Mouse (Mus musculus): ENCODE measurements around the gene Gm20388. TPM values are rescaled to one million over a fixed set of nuclear protein-coding genes. Genes with fewer than 3 reads are reported as not detected.

The Gm20388 gene
- polyA plus RNA-seq, 1 experiment from 2014 or later: not detected

- Histone ChIP-seq H3K4me1 (ENCODE audit: control insufficient read depth, insufficient read depth, low read length) (no peaks in the 10 kb centered on the region), H3K9ac (ENCODE audit: low read length) (no peak overlapping the region), H3K36me3 (ENCODE audit: control insufficient read depth, insufficient read depth, low read length) (peaks cover 18% of the 10 kb centered on the region), H3K27ac (ENCODE audit: low read depth, low read length) (no peak overlapping the region), H3K4me2 (no peak overlapping the region), H3K27me3 (ENCODE audit: control insufficient read depth, insufficient read depth, low read length) (no peaks in the 10 kb centered on the region), H3K9me3 (ENCODE audit: control insufficient read depth, low read length) (no peaks in the 10 kb centered on the region), H3K4me3 (ENCODE audit: low read depth, low read length) (no peak overlapping the region)
- ATAC-seq (ENCODE audit: low FRiP score) (no peak), DNase-seq (ENCODE audit: low spot score, missing footprints) (no peak)
- 93% methylated on average over 10 of the region's 10 CpGs for WGBS
These were observed 33.0 kb downstream of the Gm20388 start for GRCm38 (mm10) chr8:119943616-119944015.

DNA sequence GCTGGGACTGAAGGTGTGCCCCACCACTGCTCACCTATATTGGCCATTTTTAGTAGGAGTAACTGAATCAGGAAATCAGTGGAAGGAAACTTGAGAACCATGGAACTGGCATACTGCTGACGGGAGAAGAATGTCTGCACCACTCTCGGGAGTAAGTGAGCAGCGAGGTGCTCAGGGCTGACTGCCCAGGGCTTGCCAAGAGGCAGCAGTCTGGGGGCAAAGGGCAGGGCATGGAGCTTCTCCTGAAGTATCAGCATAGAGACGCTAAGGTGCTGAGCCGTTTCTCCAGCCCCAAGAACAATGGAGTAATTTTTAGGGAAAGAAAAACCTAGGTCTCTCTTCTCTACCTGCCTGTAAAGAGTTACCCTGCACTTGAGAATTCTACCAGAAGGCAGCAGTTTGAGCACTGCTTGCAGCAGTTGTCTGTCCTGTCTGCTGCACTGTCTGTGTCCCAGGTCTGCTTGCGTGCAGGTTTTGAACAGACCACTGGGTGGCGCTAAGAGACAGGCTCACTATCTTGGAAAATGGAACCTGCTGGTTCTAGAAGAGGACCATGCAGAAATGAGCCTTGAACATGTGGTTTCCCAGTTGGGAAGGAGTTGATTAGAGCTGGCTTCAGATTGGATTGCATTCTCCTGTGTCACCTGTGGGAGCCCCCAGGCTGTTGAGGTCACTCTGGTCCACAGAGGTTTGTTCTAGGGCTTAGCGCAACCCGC, 33.6 kb downstream of the Gm20388 start:
- ATAC-seq (ENCODE audit: low FRiP score): peak; percentile 48; the same call in 1 of the 2 replicates
- peak; percentile 96 for DNase-seq (ENCODE audit: low spot score, missing footprints)
- Histone ChIP-seq H3K4me2 (no peak overlapping the region), H3K36me3 (ENCODE audit: control insufficient read depth, insufficient read depth, low read length) (peaks cover 18% of the 10 kb centered on the region), H3K4me3 (ENCODE audit: low read depth, low read length) (no peak overlapping the region), H3K4me1 (ENCODE audit: control insufficient read depth, insufficient read depth, low read length) (no peaks in the 10 kb centered on the region), H3K27ac (ENCODE audit: low read depth, low read length) (no peak overlapping the region), H3K27me3 (ENCODE audit: control insufficient read depth, insufficient read depth, low read length) (no peaks in the 10 kb centered on the region), H3K9me3 (ENCODE audit: control insufficient read depth, low read length) (no peaks in the 10 kb centered on the region), H3K9ac (ENCODE audit: low read length) (no peak overlapping the region)
- 64% methylated on average over 9 of the region's 9 CpGs for WGBS

- H3K36me3 ChIP-seq (ENCODE audit: control insufficient read depth, insufficient read depth, low read length): peaks cover 21% of the 10 kb centered on the region
- DNase-seq (ENCODE audit: low spot score, missing footprints) (no peak), ATAC-seq (ENCODE audit: low FRiP score) (no peak)
- 83% methylated on average over 8 of the region's 8 CpGs for WGBS
- no peaks in the 10 kb centered on the region for H3K4me1 ChIP-seq (ENCODE audit: control insufficient read depth, insufficient read depth, low read length)
- H3K9me3 ChIP-seq (ENCODE audit: control insufficient read depth, low read length): no peaks in the 10 kb centered on the region
- H3K27me3 ChIP-seq (ENCODE audit: control insufficient read depth, insufficient read depth, low read length): no peaks in the 10 kb centered on the region
- H3K9ac ChIP-seq (ENCODE audit: low read length): no peak overlapping the region
- no peak overlapping the region for H3K4me2 ChIP-seq
- no peak overlapping the region for H3K27ac ChIP-seq (ENCODE audit: low read depth, low read length)
- H3K4me3 ChIP-seq (ENCODE audit: low read depth, low read length): no peak overlapping the region
These were observed 35.8 kb downstream of the Gm20388 start for GRCm38 (mm10) chr8:119946326-119946865.

DNA sequence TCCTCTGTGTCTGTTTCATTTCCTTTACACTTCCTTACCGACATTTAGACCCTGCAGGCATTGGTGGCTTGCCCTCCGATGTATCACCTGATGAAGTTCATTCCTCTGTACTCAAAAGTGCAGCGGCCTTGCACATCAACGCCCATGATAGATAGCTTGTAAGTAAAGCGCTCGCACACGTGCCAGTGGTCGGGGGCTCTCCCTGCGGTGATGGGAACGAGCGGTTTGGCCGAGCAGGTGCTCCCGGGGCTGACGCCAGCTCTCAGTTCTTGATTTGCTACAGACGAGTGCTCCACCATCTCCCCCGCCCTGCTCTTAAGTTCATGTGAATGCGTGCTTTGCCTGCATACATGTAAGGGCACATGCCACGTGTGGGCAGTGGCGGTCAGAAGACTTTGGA, 37.0 kb downstream of the Gm20388 start:
- Histone ChIP-seq H3K4me1 (ENCODE audit: control insufficient read depth, insufficient read depth, low read length) (no peaks in the 10 kb centered on the region), H3K4me2 (no peak overlapping the region), H3K4me3 (ENCODE audit: low read depth, low read length) (no peak overlapping the region), H3K36me3 (ENCODE audit: control insufficient read depth, insufficient read depth, low read length) (peaks cover 23% of the 10 kb centered on the region), H3K9me3 (ENCODE audit: control insufficient read depth, low read length) (no peaks in the 10 kb centered on the region), H3K27ac (ENCODE audit: low read depth, low read length) (no peak overlapping the region), H3K27me3 (ENCODE audit: control insufficient read depth, insufficient read depth, low read length) (no peaks in the 10 kb centered on the region), H3K9ac (ENCODE audit: low read length) (no peak overlapping the region)
- no peak for ATAC-seq (ENCODE audit: low FRiP score)
- 92% methylated on average over 19 of the region's 19 CpGs for WGBS
- DNase-seq (ENCODE audit: low spot score, missing footprints): no peak

GRCm38 (mm10) chr8:119948340-119948739, 37.7 kb downstream of the Gm20388 start:
- 86% methylated on average over 15 of the region's 15 CpGs for WGBS
- ATAC-seq (ENCODE audit: low FRiP score) (no peak), DNase-seq (ENCODE audit: low spot score, missing footprints) (no peak)
- Histone ChIP-seq H3K9me3 (ENCODE audit: control insufficient read depth, low read length) (no peaks in the 10 kb centered on the region), H3K4me3 (ENCODE audit: low read depth, low read length) (no peak overlapping the region), H3K4me1 (ENCODE audit: control insufficient read depth, insufficient read depth, low read length) (no peaks in the 10 kb centered on the region), H3K9ac (ENCODE audit: low read length) (no peak overlapping the region), H3K27me3 (ENCODE audit: control insufficient read depth, insufficient read depth, low read length) (no peaks in the 10 kb centered on the region), H3K4me2 (no peak overlapping the region), H3K36me3 (ENCODE audit: control insufficient read depth, insufficient read depth, low read length) (peaks cover 27% of the 10 kb centered on the region), H3K27ac (ENCODE audit: low read depth, low read length) (no peak overlapping the region)

DNA sequence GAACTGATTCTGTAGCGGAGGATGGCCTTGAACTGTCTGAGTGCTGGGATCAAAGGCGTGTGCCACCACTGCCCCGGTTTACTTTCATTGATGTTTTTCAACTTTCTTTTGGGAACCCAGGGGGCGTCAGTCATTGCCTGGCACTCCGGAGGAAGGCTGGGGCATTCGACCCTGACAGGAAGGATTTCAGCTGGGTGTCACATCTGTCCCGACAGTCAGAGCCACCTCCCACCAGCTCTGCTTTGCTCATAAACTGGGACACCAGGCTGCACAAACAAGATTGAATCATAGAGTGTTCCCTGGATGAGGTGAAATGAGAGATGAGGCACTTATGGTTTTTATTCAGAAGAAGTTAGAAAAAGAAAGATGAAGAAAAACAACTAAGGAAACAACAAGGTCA, 41.6 kb downstream of the Gm20388 start:
- no peak overlapping the region for H3K4me2 ChIP-seq
- H3K9ac ChIP-seq (ENCODE audit: low read length): no peak overlapping the region
- DNase-seq (ENCODE audit: low spot score, missing footprints) (no peak), ATAC-seq (ENCODE audit: low FRiP score) (no peak)
- H3K27me3 ChIP-seq (ENCODE audit: control insufficient read depth, insufficient read depth, low read length): no peaks in the 10 kb centered on the region
- H3K9me3 ChIP-seq (ENCODE audit: control insufficient read depth, low read length): no peaks in the 10 kb centered on the region
- H3K4me3 ChIP-seq (ENCODE audit: low read depth, low read length): no peak overlapping the region
- peaks cover 47% of the 10 kb centered on the region for H3K36me3 ChIP-seq (ENCODE audit: control insufficient read depth, insufficient read depth, low read length)
- WGBS: 75% methylated on average over 7 of the region's 7 CpGs
- no peaks in the 10 kb centered on the region for H3K4me1 ChIP-seq (ENCODE audit: control insufficient read depth, insufficient read depth, low read length)
- H3K27ac ChIP-seq (ENCODE audit: low read depth, low read length): no peak overlapping the region

DNA sequence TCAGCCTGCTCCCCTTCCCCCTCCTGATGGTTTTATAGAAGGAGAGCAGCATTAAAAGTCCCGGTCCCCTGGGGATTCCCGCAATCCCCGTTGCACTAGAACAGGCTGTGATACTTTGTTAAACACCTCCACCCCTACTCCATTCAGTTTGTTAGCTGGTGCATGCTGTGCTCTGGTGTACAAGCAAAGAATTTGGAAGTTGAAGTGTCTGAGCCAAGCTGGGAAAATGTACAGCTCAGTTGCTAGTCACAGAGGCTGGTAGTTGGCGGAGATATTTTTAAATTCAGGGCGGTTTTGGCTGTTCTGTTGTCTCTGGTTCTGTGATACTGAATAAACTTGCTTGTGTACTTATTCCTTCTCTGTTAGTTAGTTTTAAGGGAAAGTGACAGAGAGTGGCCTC, 42.1 kb downstream of the Gm20388 start:
- no peaks in the 10 kb centered on the region for H3K9me3 ChIP-seq (ENCODE audit: control insufficient read depth, low read length)
- 79% methylated on average over 5 of the region's 5 CpGs for WGBS
- DNase-seq (ENCODE audit: low spot score, missing footprints): no peak
- H3K27ac ChIP-seq (ENCODE audit: low read depth, low read length): no peak overlapping the region
- H3K27me3 ChIP-seq (ENCODE audit: control insufficient read depth, insufficient read depth, low read length): no peaks in the 10 kb centered on the region
- no peak overlapping the region for H3K4me2 ChIP-seq
- ATAC-seq (ENCODE audit: low FRiP score): no peak
- H3K4me3 ChIP-seq (ENCODE audit: low read depth, low read length): no peak overlapping the region
- H3K4me1 ChIP-seq (ENCODE audit: control insufficient read depth, insufficient read depth, low read length): no peaks in the 10 kb centered on the region
- H3K9ac ChIP-seq (ENCODE audit: low read length): no peak overlapping the region
- peaks cover 50% of the 10 kb centered on the region for H3K36me3 ChIP-seq (ENCODE audit: control insufficient read depth, insufficient read depth, low read length)

DNA sequence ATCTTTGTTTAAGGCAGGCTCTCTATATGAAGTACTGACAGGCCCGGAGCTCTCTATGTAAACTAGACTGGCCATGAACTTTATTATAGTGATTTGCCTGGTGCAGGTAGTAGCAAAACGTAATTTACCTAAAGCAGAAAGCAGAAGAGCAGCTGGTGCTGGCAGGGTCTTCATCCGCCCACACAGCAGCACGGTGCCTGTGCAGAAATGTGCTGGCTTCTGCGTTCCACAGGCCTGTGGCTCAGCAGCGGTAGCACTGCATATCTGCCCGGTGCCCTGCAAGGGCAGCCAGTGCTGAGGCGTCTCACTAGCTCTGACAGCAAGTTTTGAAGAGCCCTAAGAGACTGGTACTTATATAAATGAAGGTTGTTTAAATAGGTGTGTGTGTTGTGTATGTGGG, 44.7 kb downstream of the Gm20388 start:
- DNase-seq (ENCODE audit: low spot score, missing footprints) (no peak), ATAC-seq (ENCODE audit: low FRiP score) (no peak)
- Histone ChIP-seq H3K4me2 (no peak overlapping the region), H3K27ac (ENCODE audit: low read depth, low read length) (no peak overlapping the region), H3K9ac (ENCODE audit: low read length) (no peak overlapping the region), H3K4me3 (ENCODE audit: low read depth, low read length) (no peak overlapping the region), H3K27me3 (ENCODE audit: control insufficient read depth, insufficient read depth, low read length) (no peaks in the 10 kb centered on the region), H3K4me1 (ENCODE audit: control insufficient read depth, insufficient read depth, low read length) (no peaks in the 10 kb centered on the region), H3K9me3 (ENCODE audit: control insufficient read depth, low read length) (no peaks in the 10 kb centered on the region), H3K36me3 (ENCODE audit: control insufficient read depth, insufficient read depth, low read length) (peaks cover 48% of the 10 kb centered on the region)
- WGBS: 95% methylated on average over 8 of the region's 8 CpGs

DNA sequence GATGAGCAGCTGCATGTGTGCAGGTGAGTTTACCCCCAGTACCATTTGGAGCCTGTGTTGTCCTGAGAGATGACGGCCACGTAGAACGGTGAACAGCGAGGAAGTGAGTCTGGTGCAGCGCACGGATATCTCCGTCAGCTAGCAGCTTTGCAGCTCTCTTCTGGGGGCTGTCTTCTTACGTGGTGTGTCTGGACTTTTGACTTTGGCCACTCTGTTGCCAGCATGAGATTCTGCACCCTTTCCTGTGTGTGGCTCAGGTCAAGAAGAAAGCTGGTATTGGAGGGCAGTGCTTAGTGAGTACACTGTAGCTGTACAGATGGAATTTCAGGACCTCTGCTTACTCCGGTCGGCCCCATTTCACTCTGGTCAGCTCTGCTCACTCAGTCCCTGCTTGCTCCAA, 47.4 kb downstream of the Gm20388 start:
- Histone ChIP-seq H3K36me3 (ENCODE audit: control insufficient read depth, insufficient read depth, low read length) (peaks cover 33% of the 10 kb centered on the region), H3K27me3 (ENCODE audit: control insufficient read depth, insufficient read depth, low read length) (no peaks in the 10 kb centered on the region), H3K9ac (ENCODE audit: low read length) (no peak overlapping the region), H3K4me1 (ENCODE audit: control insufficient read depth, insufficient read depth, low read length) (no peaks in the 10 kb centered on the region), H3K4me3 (ENCODE audit: low read depth, low read length) (no peak overlapping the region), H3K4me2 (no peak overlapping the region), H3K9me3 (ENCODE audit: control insufficient read depth, low read length) (no peaks in the 10 kb centered on the region), H3K27ac (ENCODE audit: low read depth, low read length) (no peak overlapping the region)
- DNase-seq (ENCODE audit: low spot score, missing footprints) (no peak), ATAC-seq (ENCODE audit: low FRiP score) (no peak)
- WGBS: 92% methylated on average over 10 of the region's 10 CpGs

Measured in midbrain, embryonic 11.5 days (tissue).